Mouse (Mus musculus) layer of hippocampus, adult 2 months (tissue): ENCODE measurements around the gene Ccdc28a. TPM values are rescaled to one million over a fixed set of nuclear protein-coding genes. Genes with fewer than 3 reads are reported as not detected.

Source experiments
- DNase-seq, 2 experiments: peaks; one replicate each; pipeline ENCODE4 v3.0.0; 2022; ENCODE audit warnings: low spot score in 2 of 2
- H3K27ac ChIP-seq: fragments of 200-600 bp; 2 replicates; pipeline ENCODE4 v1.8.1; 2022
- H3K4me3 ChIP-seq: fragments of 200-600 bp; 2 replicates; pipeline ENCODE4 v1.8.1; 2022; ENCODE audit warnings: mild to moderate bottlenecking
- CTCF ChIP-seq: fragments of 200-600 bp; conservative IDR thresholded peaks from 2 replicates; pipeline ENCODE4 v1.8.1; 2022; ENCODE audit warnings: antibody characterized with exemption, mild to moderate bottlenecking, moderate library complexity
- total RNA-seq, 2 experiments: library from RNA; stranded (reverse); gene quantifications; 2 replicates each; pipeline ENCODE4 v1.2.3; 2021

Gene Ccdc28a
- total RNA-seq, 2 experiments from 2014 or later = 29.8 to 33.3 TPM

- Histone ChIP-seq H3K27ac (no peak overlapping the region), H3K4me3 (no peak overlapping the region)
- no peak for TF ChIP-seq CTCF
- no peak for DNase-seq
These were observed 46.2 kb downstream of the Ccdc28a start for GRCm38 (mm10) chr10:18188564-18188963.

DNA sequence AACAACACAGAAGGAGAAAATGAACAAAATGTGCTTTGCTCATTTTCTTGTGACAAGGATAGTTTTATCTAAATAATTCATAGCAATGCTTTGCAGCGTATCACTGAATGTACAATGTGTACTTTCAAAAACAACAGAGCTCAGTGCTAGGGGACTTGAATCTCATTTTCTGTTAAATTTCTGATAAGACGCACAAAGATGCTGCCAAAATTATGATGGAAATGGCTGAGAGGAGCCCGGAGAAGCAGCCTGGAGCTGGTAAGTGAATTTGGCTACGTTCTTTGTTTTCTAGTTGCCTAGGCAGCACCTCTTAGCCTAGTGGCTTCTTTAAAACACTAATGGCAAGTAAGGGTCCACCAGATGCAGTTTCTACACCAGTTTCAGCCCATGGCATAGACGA lies 52.6 kb downstream of the Ccdc28a start:
- no peak for TF ChIP-seq CTCF
- peak in 1 of 2 experiments; percentile 49 for DNase-seq

GRCm38 (mm10) chr10:18177304-18177703 lies 57.5 kb downstream of the Ccdc28a start:
- H3K4me3 ChIP-seq = no peak overlapping the region
- no peak overlapping the region for H3K27ac ChIP-seq
- DNase-seq = no peak
- no peak for TF ChIP-seq CTCF

More for the DNA sequence above, 52.6 kb downstream of the Ccdc28a start:
- H3K4me3 ChIP-seq = no peak overlapping the region
- peak overlapping the region; percentile 74 for H3K27ac ChIP-seq

DNA sequence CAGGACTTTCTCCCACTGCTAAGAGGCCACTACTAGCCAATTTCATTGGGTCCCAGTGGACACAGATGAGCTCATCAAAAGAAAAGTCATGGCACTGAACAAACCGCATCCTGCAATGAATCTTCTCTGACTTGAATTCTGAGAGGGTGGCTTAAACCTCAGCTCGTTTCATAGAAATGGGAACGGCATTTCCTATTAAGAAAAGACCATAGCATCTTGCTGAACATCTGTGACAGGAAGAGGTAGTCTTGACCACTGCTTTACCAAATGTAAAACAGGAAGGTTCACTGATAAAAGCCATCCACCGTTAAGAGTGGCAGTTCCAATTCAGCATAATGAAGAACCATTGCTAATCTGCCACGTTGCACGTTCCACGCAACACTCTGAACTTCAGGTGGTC lies 58.1 kb downstream of the Ccdc28a start:
- Histone ChIP-seq H3K27ac (no peak overlapping the region), H3K4me3 (no peak overlapping the region)
- no peak for TF ChIP-seq CTCF
- no peak for DNase-seq

- TF ChIP-seq CTCF = no peak
- H3K27ac ChIP-seq = no peak overlapping the region
- no peak for DNase-seq
- no peak overlapping the region for H3K4me3 ChIP-seq
These were observed 59.7 kb downstream of the Ccdc28a start for GRCm38 (mm10) chr10:18175087-18175486.

Other genes with a start within 250 kb of the Ccdc28a start
- gene Abracl, start 211.7 kb downstream of the Ccdc28a start, total RNA-seq = 10 to 100 TPM; 35.0 to 36.5 TPM
- gene Reps1, start 179.1 kb downstream of the Ccdc28a start, total RNA-seq = 10 to 100 TPM; 82.6 to 92.7 TPM
- under 1 TPM; 0.49 to 0.61 TPM for gene Ect2l, start 24.1 kb downstream of the Ccdc28a start, total RNA-seq
- gene Nhsl1, start 84.0 kb upstream of the Ccdc28a start, total RNA-seq = 10 to 100 TPM; 47.5 to 51.6 TPM